Mouse (Mus musculus): Measurements from ENCODE around the gene Eps8l1. TPM values are rescaled to one million over a fixed set of nuclear protein-coding genes. Genes with fewer than 3 reads are reported as not detected.

Gene Eps8l1
- polyA plus RNA-seq, 1 experiment: not detected

DNA sequence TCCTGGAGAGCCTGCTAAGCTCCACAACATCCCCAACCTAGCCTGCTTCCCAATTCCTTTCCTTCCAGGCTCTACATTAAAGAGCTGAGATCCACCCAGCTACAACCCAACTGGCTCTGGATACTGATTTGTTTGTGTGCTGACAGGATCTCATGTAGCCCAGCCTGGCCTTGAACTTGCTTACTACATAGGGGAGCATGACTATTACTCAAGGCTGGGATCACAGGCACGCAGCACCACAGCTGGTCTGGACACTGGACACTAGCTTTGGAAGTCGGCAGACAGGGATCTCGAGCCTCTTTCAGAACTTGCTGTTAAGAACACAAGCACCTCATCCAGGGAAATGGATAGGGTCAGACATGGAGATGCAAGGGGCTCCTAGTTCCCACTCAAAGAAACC lies 36.0 kb downstream of the Eps8l1 start:
- H3K4me1 ChIP-seq (ENCODE audit: control insufficient read depth): peaks cover 69% of the 10 kb centered on the region
- H3K9me3 ChIP-seq (ENCODE audit: control insufficient read depth, low read length): no peaks in the 10 kb centered on the region
- no peak overlapping the region for H3K4me3 ChIP-seq (replicated peaks)
- H3K27me3 ChIP-seq (ENCODE audit: control insufficient read depth): no peaks in the 10 kb centered on the region
- TF ChIP-seq GATA1 (IDR thresholded peaks at IDR 0.05; ENCODE audit: low read length) (no peak), TAL1 (IDR thresholded peaks at IDR 0.05; ENCODE audit: low read length) (no peak)
- H3K36me3 ChIP-seq (ENCODE audit: control insufficient read depth): peaks cover 81% of the 10 kb centered on the region

DNA sequence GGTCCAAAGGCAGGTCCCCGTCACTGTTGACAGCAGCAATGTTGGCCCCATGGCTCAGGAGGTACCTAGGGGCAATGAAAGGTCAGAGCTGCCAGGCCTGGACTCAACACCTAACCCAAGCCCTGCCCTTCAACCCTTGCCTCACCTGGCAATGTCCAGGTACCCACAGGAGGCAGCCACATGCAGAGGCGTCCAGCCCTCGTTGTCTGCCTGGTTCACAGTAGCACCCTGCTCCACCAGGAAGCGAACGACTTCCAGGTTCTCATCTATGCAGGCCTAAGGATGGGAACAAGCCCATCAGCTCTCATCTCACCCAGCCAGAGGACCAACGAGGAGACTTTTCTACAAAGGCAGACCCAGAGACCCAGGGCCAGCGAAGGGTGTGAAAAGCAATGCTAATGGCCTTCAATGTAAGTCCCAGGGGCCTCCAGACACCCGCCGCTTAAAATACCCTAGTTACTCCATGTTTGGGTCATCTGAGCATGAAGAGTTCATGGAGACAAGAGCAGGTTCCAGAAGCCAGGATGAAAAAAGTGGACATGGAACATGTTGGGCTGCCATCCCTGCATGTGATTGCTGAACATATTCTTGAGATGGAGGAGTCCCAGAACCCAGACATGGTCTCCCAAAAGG lies 36.9 kb downstream of the Eps8l1 start:
- H3K4me3 ChIP-seq (replicated peaks): no peak overlapping the region
- no peaks in the 10 kb centered on the region for H3K27me3 ChIP-seq (ENCODE audit: control insufficient read depth)
- no peaks in the 10 kb centered on the region for H3K9me3 ChIP-seq (ENCODE audit: control insufficient read depth, low read length)
- no peak for TF ChIP-seq GATA1 (IDR thresholded peaks at IDR 0.05; ENCODE audit: low read length)
- TF ChIP-seq TAL1 (IDR thresholded peaks at IDR 0.05; ENCODE audit: low read length): no peak
- peaks cover 69% of the 10 kb centered on the region for H3K4me1 ChIP-seq (ENCODE audit: control insufficient read depth)
- H3K36me3 ChIP-seq (ENCODE audit: control insufficient read depth): peaks cover 72% of the 10 kb centered on the region

DNA sequence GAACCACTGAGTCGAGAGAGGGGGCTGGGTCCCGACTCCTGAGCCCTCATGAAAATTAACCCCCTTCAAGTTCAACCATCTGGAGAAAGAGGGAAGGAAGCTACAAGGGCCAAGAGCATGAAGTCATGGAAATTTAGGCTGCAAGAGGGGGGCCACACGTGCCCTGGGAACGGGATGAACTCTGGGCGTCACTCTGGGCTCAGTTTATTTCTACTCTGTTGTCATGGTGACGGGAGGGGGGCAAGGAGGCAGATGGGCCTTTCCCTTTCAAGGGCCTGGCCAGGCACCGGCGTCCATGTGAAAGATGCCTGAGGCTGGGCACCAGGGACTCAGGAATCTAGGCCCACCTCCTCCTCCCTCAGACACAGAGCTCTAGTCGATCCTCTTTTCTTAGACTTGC lies 37.8 kb downstream of the Eps8l1 start:
- Histone ChIP-seq H3K4me1 (ENCODE audit: control insufficient read depth) (peaks cover 70% of the 10 kb centered on the region), H3K36me3 (ENCODE audit: control insufficient read depth) (peaks cover 63% of the 10 kb centered on the region), H3K27me3 (ENCODE audit: control insufficient read depth) (no peaks in the 10 kb centered on the region)

DNA sequence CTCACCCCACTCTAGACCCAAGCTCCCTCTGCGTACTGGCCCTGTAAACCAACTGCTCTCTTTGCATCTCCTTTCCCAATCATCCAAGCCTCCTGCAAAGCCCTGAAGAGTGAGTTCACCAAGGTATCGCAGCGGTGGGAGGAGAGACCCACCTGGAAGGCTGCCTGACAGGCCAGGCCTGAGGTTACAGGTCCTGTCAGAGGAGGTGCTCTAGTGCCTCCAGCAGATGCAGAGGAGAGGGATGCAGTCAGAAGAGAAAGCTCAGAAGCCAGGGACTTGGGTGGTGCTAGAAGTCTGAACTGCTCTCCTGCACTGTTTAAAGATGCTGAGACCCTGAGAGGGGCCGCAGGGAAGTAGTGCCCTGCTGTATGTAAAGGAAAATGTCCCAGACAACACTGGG lies 38.6 kb downstream of the Eps8l1 start:
- Histone ChIP-seq H3K9me3 (ENCODE audit: control insufficient read depth, low read length) (no peaks in the 10 kb centered on the region), H3K27me3 (ENCODE audit: control insufficient read depth) (no peaks in the 10 kb centered on the region), H3K4me3 (replicated peaks) (peak overlapping the region; percentile 15), H3K36me3 (ENCODE audit: control insufficient read depth) (peaks cover 55% of the 10 kb centered on the region), H3K4me1 (ENCODE audit: control insufficient read depth) (peaks cover 66% of the 10 kb centered on the region)
- TF ChIP-seq TAL1 (IDR thresholded peaks at IDR 0.05; ENCODE audit: low read length) (no peak), GATA1 (IDR thresholded peaks at IDR 0.05; ENCODE audit: low read length) (no peak)

More for the DNA sequence above, 37.8 kb downstream of the Eps8l1 start:
- no peaks in the 10 kb centered on the region for H3K9me3 ChIP-seq (ENCODE audit: control insufficient read depth, low read length)
- TF ChIP-seq GATA1 (IDR thresholded peaks at IDR 0.05; ENCODE audit: low read length): no peak
- no peak for TF ChIP-seq TAL1 (IDR thresholded peaks at IDR 0.05; ENCODE audit: low read length)
- H3K4me3 ChIP-seq (replicated peaks): no peak overlapping the region

DNA sequence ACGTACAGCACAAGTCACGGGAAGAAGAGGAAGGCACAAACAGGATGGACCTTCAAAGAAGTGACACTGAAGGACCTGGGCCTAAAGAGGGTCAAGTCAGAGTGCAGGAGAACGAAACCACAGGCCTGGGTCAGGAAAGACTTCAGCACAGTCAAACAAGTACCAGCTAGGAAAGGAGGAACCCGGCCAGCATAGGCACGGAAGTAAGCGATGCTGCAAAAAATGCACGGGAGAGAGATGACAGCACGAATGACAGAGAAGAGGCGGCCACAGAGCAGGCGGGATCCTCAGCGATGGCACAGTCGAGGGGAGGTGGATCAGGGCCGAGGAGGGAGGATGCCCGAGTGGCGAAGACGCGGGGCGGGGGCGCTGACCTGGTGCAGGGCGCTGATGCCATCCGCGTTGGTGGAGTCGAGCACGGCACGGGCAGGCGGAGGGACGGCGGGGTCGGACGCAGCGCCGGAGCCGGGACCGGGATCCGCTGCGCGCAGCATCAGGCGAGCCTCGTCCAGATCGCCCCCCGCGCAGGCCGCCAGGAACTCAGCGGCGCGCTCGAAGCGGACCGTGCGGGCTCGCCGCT lies 40.5 kb downstream of the Eps8l1 start:
- H3K4me1 ChIP-seq (ENCODE audit: control insufficient read depth): peaks cover 66% of the 10 kb centered on the region
- peaks cover 36% of the 10 kb centered on the region for H3K36me3 ChIP-seq (ENCODE audit: control insufficient read depth)

DNA sequence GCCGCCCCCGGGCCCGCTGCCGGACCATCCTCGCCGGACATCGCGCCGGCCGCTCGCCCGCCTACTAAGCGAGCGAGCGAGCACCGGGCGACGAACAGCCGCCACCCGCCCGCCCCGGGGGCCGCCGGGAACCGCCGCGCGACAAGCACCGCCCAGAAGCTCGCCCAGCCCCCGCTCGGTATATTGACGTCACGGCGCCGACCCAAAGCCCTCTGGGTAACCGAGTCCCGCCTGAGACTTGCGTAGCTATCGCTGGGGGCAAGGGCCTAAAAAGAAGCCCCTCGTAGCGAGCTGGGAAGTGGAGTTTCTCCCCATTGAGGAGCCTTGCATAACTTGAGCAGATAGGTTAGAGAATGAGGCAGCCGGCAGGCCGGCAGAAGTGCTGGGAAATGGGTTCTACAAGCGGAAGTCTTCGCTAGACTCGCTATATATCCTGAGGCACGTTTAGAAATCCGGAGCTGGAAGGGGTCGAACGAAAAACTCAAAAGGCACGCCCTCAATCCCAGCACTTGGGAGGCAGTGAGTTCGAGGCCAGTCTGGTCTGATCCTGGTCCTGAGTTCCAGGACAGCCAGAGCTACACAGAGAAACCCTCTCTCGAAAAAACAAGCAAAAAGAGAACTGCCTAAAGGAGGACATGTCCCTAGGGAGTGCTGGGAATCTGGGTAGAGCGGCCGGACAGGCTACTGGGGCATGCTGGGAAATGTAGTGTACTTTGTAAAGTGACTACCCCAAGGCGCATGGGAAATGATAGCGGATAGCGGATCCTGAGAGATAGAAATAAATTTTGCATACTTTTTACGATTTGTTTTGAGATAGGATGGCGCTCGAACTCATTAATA lies 41.3 kb downstream of the Eps8l1 start, which contains the start of gene Ppp1r12c:
Gene Ppp1r12c, minus strand, starts transcription at position 123 of the 840 bp plus-strand sequence.
- peaks cover 67% of the 10 kb centered on the region for H3K4me1 ChIP-seq (ENCODE audit: control insufficient read depth)
- no peaks in the 10 kb centered on the region for H3K9me3 ChIP-seq (ENCODE audit: control insufficient read depth, low read length)
- peak within 1 kb of the TSS; percentile 90 for H3K4me3 ChIP-seq (replicated peaks)
- TF ChIP-seq TAL1 (IDR thresholded peaks at IDR 0.05; ENCODE audit: low read length): no peak
- TF ChIP-seq GATA1 (IDR thresholded peaks at IDR 0.05; ENCODE audit: low read length): no peak
- peaks cover 28% of the 10 kb centered on the region for H3K36me3 ChIP-seq (ENCODE audit: control insufficient read depth)
- no peaks in the 10 kb centered on the region for H3K27me3 ChIP-seq (ENCODE audit: control insufficient read depth)

More for the DNA sequence above, 40.5 kb downstream of the Eps8l1 start:
- TF ChIP-seq TAL1 (IDR thresholded peaks at IDR 0.05; ENCODE audit: low read length): no peak
- no peak for TF ChIP-seq GATA1 (IDR thresholded peaks at IDR 0.05; ENCODE audit: low read length)
- Histone ChIP-seq H3K9me3 (ENCODE audit: control insufficient read depth, low read length) (no peaks in the 10 kb centered on the region), H3K27me3 (ENCODE audit: control insufficient read depth) (no peaks in the 10 kb centered on the region), H3K4me3 (replicated peaks) (peak overlapping the region; percentile 90)

DNA sequence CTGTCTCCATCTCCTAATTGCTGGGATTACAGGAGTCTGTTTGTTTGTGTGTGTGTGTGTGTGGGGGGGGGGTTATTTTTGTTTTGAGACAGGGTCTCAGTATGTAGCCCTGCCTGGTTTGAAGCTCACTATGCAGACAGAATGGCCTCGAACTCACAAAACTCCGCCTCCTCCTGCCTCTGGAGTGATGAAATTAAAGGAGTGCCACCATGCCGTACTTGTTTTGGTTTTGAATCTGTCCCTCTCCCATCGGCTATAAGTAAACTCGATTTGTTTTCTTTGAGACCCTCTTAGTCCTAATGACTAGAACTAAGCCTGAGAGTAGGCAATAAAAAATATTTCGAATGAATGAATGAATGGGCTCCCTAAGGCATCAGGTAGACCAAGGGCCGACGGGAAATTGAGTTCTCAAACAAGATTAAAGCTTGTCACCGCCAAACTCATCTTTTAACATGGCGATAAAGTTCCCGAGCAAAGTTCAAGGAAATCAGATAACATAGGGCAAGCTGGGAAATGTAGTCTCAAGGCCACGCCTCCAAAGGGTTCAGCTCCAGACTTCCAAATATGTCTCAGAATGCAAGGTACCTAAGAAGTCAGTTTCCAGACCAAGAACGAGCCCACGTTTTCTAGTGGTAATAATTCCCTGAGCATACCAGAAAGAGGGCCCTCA lies 42.1 kb downstream of the Eps8l1 start:
- TF ChIP-seq GATA1 (IDR thresholded peaks at IDR 0.05; ENCODE audit: low read length) (peak; percentile 91), TAL1 (IDR thresholded peaks at IDR 0.05; ENCODE audit: low read length) (no peak)
- H3K36me3 ChIP-seq (ENCODE audit: control insufficient read depth): peaks cover 20% of the 10 kb centered on the region

DNA sequence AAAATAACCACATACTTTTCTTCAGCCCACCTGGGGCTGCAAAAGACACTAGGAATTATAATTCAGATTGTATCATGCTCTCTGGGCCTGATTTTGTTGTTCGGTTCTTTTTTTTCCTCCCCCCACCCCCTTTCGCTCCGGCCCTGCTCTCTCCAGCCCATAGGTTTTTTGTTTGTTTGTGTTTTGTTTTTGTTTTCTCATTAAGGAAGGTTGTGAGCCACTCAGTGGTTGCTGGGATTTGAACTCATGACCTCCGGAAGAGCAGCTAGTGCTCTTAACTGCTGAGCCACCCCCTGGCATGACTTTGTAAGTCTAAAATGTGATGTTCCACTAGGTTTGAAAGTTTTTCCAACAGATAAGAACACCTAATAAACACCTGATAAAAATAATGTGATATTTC lies 42.6 kb downstream of the Eps8l1 start:
- TF ChIP-seq TAL1 (IDR thresholded peaks at IDR 0.05; ENCODE audit: low read length): no peak
- TF ChIP-seq GATA1 (IDR thresholded peaks at IDR 0.05; ENCODE audit: low read length): no peak
- no peaks in the 10 kb centered on the region for H3K9me3 ChIP-seq (ENCODE audit: control insufficient read depth, low read length)
- H3K27me3 ChIP-seq (ENCODE audit: control insufficient read depth): no peaks in the 10 kb centered on the region
- no peak overlapping the region for H3K4me3 ChIP-seq (replicated peaks)
- peaks cover 15% of the 10 kb centered on the region for H3K36me3 ChIP-seq (ENCODE audit: control insufficient read depth)
- peaks cover 70% of the 10 kb centered on the region for H3K4me1 ChIP-seq (ENCODE audit: control insufficient read depth)

More for the DNA sequence above, 42.1 kb downstream of the Eps8l1 start:
- H3K27me3 ChIP-seq (ENCODE audit: control insufficient read depth): no peaks in the 10 kb centered on the region
- H3K9me3 ChIP-seq (ENCODE audit: control insufficient read depth, low read length): no peaks in the 10 kb centered on the region
- peaks cover 71% of the 10 kb centered on the region for H3K4me1 ChIP-seq (ENCODE audit: control insufficient read depth)
- peak overlapping the region; percentile 90 for H3K4me3 ChIP-seq (replicated peaks)
